Mouse (Mus musculus): Measurements from ENCODE around the gene Plcxd1.
"Not testable (repeated sequence)": the region's sequence is repeated elsewhere in the genome, so short reads cannot be mapped to it uniquely, and the experiment has no call there.

Plcxd1 gene

DNA sequence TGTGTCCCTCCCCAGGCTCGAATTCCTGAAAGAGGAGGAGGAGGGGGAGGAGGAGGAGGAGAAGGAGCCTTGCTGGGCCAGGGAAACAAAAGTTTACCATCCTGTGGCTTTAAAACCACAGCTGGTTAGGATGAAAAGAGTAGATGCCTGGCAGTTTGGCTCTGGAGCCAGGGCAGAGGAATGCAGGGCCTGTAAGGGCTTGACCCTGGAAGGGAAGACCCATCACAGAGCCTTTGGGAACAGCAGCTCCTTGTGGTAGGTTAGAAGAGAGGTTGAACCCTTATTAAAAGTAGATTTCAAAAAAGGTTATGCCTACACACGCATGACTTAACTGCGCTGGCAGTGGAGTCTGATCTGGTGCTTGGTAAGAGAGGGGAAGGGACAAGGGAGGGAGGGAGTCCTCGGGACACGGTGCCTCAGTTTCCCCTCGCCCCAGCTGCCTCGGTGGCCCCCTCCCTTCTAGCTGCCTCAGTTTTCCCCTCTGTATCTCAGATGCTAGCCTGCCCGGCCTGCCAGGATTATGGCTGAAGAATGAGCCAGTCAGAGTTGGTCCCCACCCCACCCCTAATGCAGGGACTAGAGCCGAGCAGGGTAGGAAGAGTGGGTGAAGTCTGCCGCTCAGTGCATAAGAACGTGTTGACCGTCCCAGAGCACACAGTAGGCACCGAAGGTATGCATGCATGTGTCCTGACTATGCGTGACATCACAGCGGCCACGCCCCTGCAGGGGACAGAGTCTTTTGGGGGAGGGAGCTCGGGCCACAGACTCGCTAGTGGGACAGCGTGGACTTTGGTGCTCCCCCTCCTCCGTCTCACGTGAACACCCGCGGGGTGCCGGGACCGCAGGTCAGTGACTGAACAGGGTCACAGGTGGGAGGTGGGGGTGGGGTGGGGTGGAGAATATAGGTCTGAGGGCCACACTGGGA lies at the start of gene Plcxd1:
TSS of gene Plcxd1 (plus strand) at position 314 of the 925 bp plus-strand sequence.
- peak; percentile 61 for DNase-seq (ENCODE audit: low read depth, low spot score)

- peak; percentile 89 for DNase-seq (ENCODE audit: low read depth, low spot score)
These were observed 41.9 kb upstream of the Plcxd1 start for GRCm38 (mm10) chr5:110057637-110058408.

- not testable (repeated sequence) for DNase-seq (ENCODE audit: low read depth, low spot score)
These were observed 27.4 kb upstream of the Plcxd1 start, which contains the start of gene Gm17655 for GRCm38 (mm10) chr5:110072413-110072812. Gm17655 (minus strand) TSS chr5:110072513.

GRCm38 (mm10) chr5:110082961-110083360 lies 16.8 kb upstream of the Plcxd1 start:
- no peak for DNase-seq (ENCODE audit: low read depth, low spot score)

GRCm38 (mm10) chr5:110086161-110086866 lies 13.5 kb upstream of the Plcxd1 start:
- no peak for DNase-seq (ENCODE audit: low read depth, low spot score)

- no peak for DNase-seq (ENCODE audit: low read depth, low spot score)
These were observed 8.2 kb upstream of the Plcxd1 start for GRCm38 (mm10) chr5:110091546-110091945.

DNA sequence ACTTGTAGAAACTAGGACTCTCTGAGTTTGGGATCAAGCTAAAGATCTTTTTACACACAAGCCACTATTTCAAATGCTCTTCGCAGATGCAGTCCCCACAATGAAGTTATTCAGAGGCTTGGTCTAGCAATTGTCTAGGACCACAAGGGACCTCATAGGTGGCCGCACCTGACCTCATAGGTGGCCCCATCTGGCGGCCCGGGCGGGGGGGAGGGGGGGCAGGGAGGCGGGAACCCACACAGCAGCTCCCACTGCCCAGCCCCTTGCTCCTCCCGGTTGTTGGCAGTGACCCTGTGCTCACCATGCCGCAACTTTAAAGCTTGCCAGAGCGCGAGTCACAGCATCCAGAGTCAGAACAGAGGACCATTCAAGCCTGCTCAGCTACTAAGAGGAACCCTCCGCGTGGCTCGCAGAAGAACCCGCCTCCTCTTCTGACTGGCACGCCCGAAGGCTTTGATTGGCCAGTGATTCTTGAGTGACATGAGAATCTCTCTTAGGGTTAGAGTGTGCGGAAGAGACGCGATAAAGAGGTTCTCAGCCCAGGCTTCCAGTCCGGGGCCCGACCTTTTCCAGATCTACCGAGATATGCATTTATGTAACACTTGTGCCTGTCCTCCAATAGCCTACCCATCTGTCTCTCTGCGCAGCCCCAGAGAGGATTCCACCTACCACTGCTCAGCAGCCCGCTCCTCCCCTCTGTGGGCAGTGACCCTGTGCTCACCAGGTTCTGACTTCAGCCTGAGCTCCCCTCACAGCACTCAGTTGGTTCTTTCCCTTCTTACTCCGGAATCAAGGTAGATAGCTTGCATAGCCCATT lies 5.5 kb upstream of the Plcxd1 start, which contains the start of gene Gm35315:
TSS of gene Gm35315 (minus strand) at position 391 of the 817 bp plus-strand sequence.
- peak; percentile 94 for DNase-seq (ENCODE audit: low read depth, low spot score)

DNA sequence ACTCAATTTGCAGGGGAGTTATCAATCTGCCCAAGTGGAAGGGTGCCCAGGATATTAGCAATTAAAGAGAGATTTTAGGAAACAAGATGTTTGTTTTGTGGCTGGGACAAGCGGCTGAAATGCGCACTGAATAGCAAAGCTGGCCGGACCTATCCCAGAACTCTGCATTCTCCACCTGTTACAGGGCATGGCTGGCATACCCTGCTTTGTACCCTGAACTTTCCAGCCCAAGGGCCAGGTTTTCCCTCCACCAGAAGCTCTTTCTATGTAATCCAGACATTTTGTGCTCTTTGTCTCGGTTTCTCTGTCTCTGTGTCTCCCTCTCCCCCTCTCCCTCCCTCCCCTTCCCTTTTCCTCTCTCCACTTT lies 4.9 kb upstream of the Plcxd1 start:
- no peak for DNase-seq (ENCODE audit: low read depth, low spot score)

GRCm38 (mm10) chr5:110098991-110099477 lies 735 bp upstream of the Plcxd1 start:
- DNase-seq (ENCODE audit: low read depth, low spot score) = no peak

- no peak for DNase-seq (ENCODE audit: low read depth, low spot score)
These were observed 1.3 kb downstream of the Plcxd1 start for GRCm38 (mm10) chr5:110100921-110101631.

- no peak for DNase-seq (ENCODE audit: low read depth, low spot score)
These were observed 2.1 kb downstream of the Plcxd1 start for GRCm38 (mm10) chr5:110101716-110102347.

- no peak for DNase-seq (ENCODE audit: low read depth, low spot score)
These were observed 2.7 kb downstream of the Plcxd1 start for GRCm38 (mm10) chr5:110102429-110102828.

DNA sequence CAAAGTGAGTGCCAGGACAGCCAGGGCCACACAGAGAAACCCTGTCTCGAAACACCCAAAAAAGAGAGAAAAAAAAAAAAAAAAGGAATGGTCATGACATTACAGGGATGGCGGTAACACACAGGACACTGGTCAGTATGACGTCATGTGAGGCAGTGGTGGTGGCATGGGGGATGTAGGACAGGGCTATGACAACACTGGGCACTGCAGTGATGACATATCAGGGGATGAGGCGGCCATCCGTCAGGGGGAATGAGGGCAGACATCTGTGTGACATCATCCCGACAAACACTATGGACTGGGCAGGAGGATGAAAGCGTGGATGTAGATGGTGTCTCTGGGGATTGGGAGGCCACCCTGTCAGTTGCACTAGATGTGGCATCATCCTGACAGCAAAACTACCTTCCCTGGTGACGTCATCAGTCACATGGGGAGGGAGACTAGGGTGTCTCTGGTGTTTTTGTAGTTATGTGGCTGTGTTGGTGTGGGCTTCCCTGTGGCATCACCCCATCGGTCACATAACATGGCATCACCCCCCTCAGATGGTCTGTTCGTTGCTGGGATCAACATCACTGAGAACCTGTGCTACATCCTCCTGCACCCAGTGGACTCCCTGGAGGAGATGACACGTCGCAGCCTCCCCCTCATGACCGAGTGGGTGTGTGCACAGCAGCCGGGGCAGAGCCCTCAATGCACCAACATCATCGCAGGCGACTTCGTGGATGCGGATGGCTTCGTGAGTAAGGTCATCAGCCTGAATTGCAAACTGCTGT lies 3.3 kb downstream of the Plcxd1 start:
- no peak for DNase-seq (ENCODE audit: low read depth, low spot score)

GRCm38 (mm10) chr5:110103901-110104615 lies 4.3 kb downstream of the Plcxd1 start:
- no peak for DNase-seq (ENCODE audit: low read depth, low spot score)

- no peak for DNase-seq (ENCODE audit: low read depth, low spot score)
These were observed 5.0 kb downstream of the Plcxd1 start for GRCm38 (mm10) chr5:110104616-110105380.

DNA sequence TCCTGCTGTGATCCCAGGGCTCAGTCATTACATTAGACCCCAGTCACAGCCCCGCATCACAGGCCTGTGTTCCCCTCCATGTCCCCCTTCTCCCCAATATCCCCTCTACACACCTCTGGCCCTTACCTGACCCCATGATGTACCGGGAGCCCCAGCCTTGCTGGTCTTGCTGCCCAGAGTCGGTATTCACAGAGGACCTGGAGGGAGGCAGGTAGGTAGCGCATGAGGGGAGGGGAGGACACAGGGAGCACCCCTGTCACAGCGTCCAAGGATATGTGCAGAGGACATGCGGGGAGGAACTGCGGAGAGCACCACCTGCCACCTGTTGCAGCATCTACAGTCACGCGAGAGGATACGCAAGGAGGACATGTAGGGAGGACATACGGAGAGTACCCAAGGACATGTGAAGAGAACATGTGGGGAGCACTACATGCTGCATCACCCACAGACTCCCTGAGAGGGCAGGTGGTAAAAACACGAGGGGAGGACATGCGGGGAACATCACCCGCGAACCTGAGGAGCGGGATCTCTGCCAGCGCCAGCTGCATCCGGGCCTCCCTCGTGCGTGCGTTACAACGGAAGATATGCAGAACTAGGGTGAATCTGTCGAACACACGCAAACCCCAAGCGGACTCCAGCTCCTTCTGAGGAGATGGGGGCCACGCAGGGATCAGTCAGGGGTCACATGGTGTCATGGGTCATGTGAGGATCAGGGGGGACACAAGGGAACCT lies 6.5 kb downstream of the Plcxd1 start:
- no peak for DNase-seq (ENCODE audit: low read depth, low spot score)

Data from 3T3-L1 (cell line).